Mouse (Mus musculus) kidney, embryonic 14.5 days (tissue): ENCODE measurements around the gene Otub1. TPM values are rescaled to one million over a fixed set of nuclear protein-coding genes. Genes with fewer than 3 reads are reported as not detected.
A peak's percentile ranks its signal among the peaks of the same experiment; 100 is the strongest.

ENCODE experiments used
- ATAC-seq: fragments of 200-750 bp; cut with Nextera tagmentation; 2 replicates; pipeline ENCODE4 v1.8.0; 2017; ENCODE audit warnings: moderate number of reproducible peaks, mild to moderate bottlenecking, moderate TSS enrichment, moderate library complexity; ENCODE audit not compliant: low FRiP score, low TSS enrichment
- H3K27ac ChIP-seq: fragments of 300-500 bp; sonication (generic); 2 replicates; pipeline ENCODE4 v1.5.1; 2014; ENCODE audit warnings: low read depth, mild to moderate bottlenecking, low read length, moderate library complexity, mixed read lengths
- H3K27me3 ChIP-seq: fragments of 300-500 bp; sonication (generic); 2 replicates; pipeline ENCODE4 v1.6.1; 2014; ENCODE audit warnings: mild to moderate bottlenecking, low read length; ENCODE audit not compliant: control insufficient read depth, insufficient read depth
- H3K36me3 ChIP-seq: fragments of 300-500 bp; sonication (generic); 2 replicates; pipeline ENCODE4 v1.6.1; 2014; ENCODE audit warnings: low read length, mixed read lengths; ENCODE audit not compliant: control insufficient read depth, insufficient read depth
- H3K4me1 ChIP-seq: fragments of 300-500 bp; sonication (generic); 2 replicates; pipeline ENCODE4 v1.6.1; 2014; ENCODE audit warnings: low read length, mixed read lengths; ENCODE audit not compliant: control insufficient read depth, insufficient read depth
- H3K4me2 ChIP-seq: fragments of 300-500 bp; sonication (generic); replicated peaks from 2 replicates; pipeline ENCODE4 v1.6.1; 2014; ENCODE audit warnings: low read depth, mild to moderate bottlenecking, low read length
- H3K4me3 ChIP-seq: fragments of 300-500 bp; sonication (generic); 2 replicates; pipeline ENCODE4 v1.5.1; 2014; ENCODE audit warnings: mild to moderate bottlenecking, low read length
- H3K9ac ChIP-seq: fragments of 300-500 bp; sonication (generic); 2 replicates; pipeline ENCODE4 v1.6.1; 2014; ENCODE audit warnings: low read depth, mild to moderate bottlenecking, low read length, moderate library complexity
- H3K9me3 ChIP-seq: fragments of 300-500 bp; sonication (generic); 2 replicates; pipeline ENCODE4 v1.6.1; 2016; ENCODE audit warnings: low read length; ENCODE audit not compliant: control insufficient read depth
- WGBS: fragments of 180-500 bp; shearing (Covaris S2); extraction: QIAGEN DNeasy Blood & Tissue Kit; methylation state at CpG from one replicate; pipeline ENCODE4 v1.1.7; 2014; 5-methylcytosine and 5-hydroxymethylcytosine counted together
- polyA plus RNA-seq: library from polyadenylated mRNA; unstranded; fragments of >200 nt; fragmentation: Nextera tagmentation; extraction: Ambion mirVana; gene quantifications from 2 replicates; pipeline ENCODE4 v1.2.1, GENCODE M21; 2014

The Otub1 gene
- polyA plus RNA-seq, 1 experiment from 2014 or later, result 237 TPM

DNA sequence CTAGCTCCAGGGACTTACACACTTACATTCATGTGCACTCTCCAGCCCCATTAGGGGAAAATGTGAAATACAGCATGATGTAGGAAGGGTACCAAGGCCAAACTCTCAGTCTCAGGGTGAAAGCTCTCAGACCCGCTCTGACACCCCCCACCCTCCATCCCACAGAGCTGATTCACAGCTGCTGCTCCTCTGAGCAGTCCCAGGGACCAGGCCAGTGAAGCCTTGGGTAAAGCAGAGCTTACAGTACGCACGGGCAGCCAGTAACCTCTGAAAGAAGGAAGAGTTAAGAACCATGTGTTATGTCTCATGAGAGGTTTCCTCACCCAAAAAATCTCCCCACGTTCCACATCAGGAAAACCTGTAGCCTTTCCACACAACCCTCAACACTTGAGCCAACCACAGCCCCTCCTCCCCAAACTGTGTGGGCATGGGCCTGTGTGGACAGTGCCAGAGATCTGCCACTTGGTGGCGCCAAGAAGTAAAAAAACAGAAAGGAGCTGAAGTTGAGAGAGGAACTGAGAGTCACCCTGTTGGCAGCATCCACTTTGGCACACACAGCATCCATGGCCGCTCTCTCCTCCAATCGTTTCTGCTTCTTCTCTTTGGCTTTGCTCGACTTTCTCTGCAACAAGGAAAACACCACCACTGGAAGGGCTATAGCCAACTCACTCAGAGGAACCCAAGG, 28.6 kb upstream of the Otub1 start:
- no peaks in the 10 kb centered on the region for H3K9me3 ChIP-seq
- H3K27ac ChIP-seq, result no peak overlapping the region
- no peak overlapping the region for H3K4me3 ChIP-seq
- no peak overlapping the region for H3K4me2 ChIP-seq
- H3K9ac ChIP-seq, result no peak overlapping the region
- WGBS, result 64% methylated on average over 8 of the region's 8 CpGs
- no peaks in the 10 kb centered on the region for H3K27me3 ChIP-seq
- H3K36me3 ChIP-seq, result peaks cover 62% of the 10 kb centered on the region
- peak; percentile 88 for ATAC-seq
- peaks cover 1% of the 10 kb centered on the region; the same call in 1 of the 2 replicates for H3K4me1 ChIP-seq

DNA sequence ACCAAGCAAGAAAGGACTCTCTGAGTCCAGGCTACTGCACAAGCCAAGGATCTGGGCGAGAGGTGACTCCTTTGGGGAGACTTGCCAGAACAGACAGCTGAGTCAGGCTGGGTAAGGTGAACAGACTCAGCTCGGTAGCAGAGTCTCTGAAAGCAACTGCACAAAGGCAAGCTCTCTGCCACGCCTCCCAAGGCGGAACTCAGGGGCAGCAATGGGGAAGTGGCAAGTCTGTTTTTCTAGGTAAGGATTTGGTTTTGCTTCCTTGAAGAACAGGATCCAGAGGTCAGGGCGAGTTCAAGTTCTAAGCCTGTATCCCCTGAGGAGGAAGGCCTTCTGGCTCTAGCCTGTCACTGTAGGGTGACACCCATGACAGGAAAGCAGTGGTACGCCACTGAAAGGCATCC, 20.4 kb upstream of the Otub1 start:
- no peaks in the 10 kb centered on the region for H3K9me3 ChIP-seq
- no peak overlapping the region for H3K4me3 ChIP-seq
- H3K4me1 ChIP-seq, result no peaks in the 10 kb centered on the region
- no peaks in the 10 kb centered on the region for H3K27me3 ChIP-seq
- WGBS, result 80% methylated on average over 6 of the region's 6 CpGs
- no peak overlapping the region for H3K9ac ChIP-seq
- no peak overlapping the region for H3K27ac ChIP-seq
- H3K36me3 ChIP-seq, result peaks cover 53% of the 10 kb centered on the region
- no peak overlapping the region for H3K4me2 ChIP-seq
- ATAC-seq, result no peak

DNA sequence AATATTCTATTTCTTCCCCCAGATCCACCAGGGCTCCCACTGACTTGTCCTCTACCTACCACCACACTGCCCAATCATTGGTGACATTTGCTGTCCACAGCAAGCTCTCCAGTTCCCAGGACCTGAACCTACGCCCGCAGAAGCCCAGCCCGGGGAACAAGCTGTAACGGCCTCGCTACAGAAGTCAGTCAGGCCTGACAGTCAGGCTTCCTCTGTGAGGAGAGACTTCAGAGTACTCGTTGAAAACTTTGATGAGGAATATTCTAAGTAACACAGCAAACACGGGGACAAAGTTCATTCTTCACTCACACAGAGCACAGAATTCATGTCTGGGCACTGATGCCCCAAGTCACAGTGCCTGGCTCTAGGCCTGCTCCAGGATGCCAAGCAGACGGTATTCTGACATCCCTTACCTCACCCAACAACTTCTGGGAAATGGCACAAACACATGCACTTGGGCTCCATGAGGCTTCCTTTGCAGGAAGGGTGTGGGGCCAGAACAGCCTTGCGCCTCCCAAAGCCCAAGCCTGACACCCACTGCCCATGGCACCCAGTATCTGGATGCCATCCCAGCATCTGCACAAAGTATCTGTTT, 19.1 kb upstream of the Otub1 start:
- Histone ChIP-seq H3K9me3 (no peaks in the 10 kb centered on the region), H3K9ac (no peak overlapping the region), H3K27me3 (no peaks in the 10 kb centered on the region), H3K36me3 (peaks cover 41% of the 10 kb centered on the region), H3K27ac (no peak overlapping the region), H3K4me2 (no peak overlapping the region), H3K4me1 (no peaks in the 10 kb centered on the region), H3K4me3 (no peak overlapping the region)
- 74% methylated on average over 9 of the region's 9 CpGs for WGBS
- ATAC-seq, result no peak

GRCm38 (mm10) chr19:7224253-7224652, 18.1 kb upstream of the Otub1 start:
- Histone ChIP-seq H3K27ac (no peak overlapping the region), H3K4me1 (no peaks in the 10 kb centered on the region), H3K27me3 (no peaks in the 10 kb centered on the region), H3K9ac (no peak overlapping the region), H3K4me2 (no peak overlapping the region), H3K4me3 (no peak overlapping the region), H3K36me3 (peaks cover 32% of the 10 kb centered on the region), H3K9me3 (no peaks in the 10 kb centered on the region)
- ATAC-seq, result no peak
- WGBS, result 87% methylated on average over 3 of the region's 3 CpGs

GRCm38 (mm10) chr19:7223488-7223887, 17.4 kb upstream of the Otub1 start:
- Histone ChIP-seq H3K9ac (no peak overlapping the region), H3K27me3 (no peaks in the 10 kb centered on the region), H3K4me1 (no peaks in the 10 kb centered on the region), H3K9me3 (no peaks in the 10 kb centered on the region), H3K4me3 (no peak overlapping the region), H3K36me3 (peaks cover 27% of the 10 kb centered on the region), H3K4me2 (no peak overlapping the region), H3K27ac (no peak overlapping the region)
- ATAC-seq, result no peak

GRCm38 (mm10) chr19:7222196-7222595, 16.1 kb upstream of the Otub1 start:
- WGBS, result 85% methylated on average over 6 of the region's 6 CpGs
- Histone ChIP-seq H3K36me3 (peaks cover 15% of the 10 kb centered on the region), H3K27ac (no peak overlapping the region), H3K27me3 (no peaks in the 10 kb centered on the region), H3K4me2 (no peak overlapping the region), H3K9ac (no peak overlapping the region), H3K4me1 (peaks cover 4% of the 10 kb centered on the region; the same call in 1 of the 2 replicates), H3K4me3 (no peak overlapping the region), H3K9me3 (no peaks in the 10 kb centered on the region)
- no peak for ATAC-seq

DNA sequence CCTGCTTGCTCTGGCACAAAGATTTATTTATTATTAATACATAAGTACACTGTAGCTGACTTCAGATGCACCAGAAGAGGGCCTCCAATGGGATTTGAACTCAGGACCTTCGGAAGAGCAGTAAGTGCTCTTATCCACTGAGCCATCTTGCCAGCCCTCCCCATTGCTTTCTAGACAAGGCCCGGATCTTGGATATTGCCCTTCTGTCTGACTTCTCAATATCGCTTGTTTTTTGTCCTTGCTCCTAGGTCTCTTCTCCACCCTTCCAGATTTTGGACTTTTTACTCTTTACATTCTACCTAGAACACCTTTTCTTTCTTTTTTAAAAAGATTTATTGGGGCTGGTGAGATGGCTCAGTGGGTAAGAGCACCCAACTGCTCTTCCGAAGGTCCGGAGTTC, 12.6 kb upstream of the Otub1 start:
- Histone ChIP-seq H3K4me3 (no peak overlapping the region), H3K9ac (no peak overlapping the region), H3K36me3 (peaks cover 17% of the 10 kb centered on the region), H3K4me1 (peaks cover 23% of the 10 kb centered on the region), H3K4me2 (no peak overlapping the region), H3K27me3 (no peaks in the 10 kb centered on the region), H3K9me3 (no peaks in the 10 kb centered on the region), H3K27ac (no peak overlapping the region)
- WGBS, result 97% methylated on average over 5 of the region's 5 CpGs
- no peak for ATAC-seq

- Histone ChIP-seq H3K27me3 (no peaks in the 10 kb centered on the region), H3K4me1 (peaks cover 23% of the 10 kb centered on the region), H3K27ac (no peak overlapping the region), H3K4me3 (peak overlapping the region; percentile 89), H3K9ac (peak overlapping the region; percentile 40), H3K9me3 (no peaks in the 10 kb centered on the region), H3K36me3 (peaks cover 24% of the 10 kb centered on the region), H3K4me2 (peak overlapping the region; percentile 59)
- 12% methylated on average over 6 of the region's 6 CpGs for WGBS
- no peak; the same call in 1 of the 2 replicates for ATAC-seq
These were observed 11.8 kb upstream of the Otub1 start for GRCm38 (mm10) chr19:7217926-7218267.

DNA sequence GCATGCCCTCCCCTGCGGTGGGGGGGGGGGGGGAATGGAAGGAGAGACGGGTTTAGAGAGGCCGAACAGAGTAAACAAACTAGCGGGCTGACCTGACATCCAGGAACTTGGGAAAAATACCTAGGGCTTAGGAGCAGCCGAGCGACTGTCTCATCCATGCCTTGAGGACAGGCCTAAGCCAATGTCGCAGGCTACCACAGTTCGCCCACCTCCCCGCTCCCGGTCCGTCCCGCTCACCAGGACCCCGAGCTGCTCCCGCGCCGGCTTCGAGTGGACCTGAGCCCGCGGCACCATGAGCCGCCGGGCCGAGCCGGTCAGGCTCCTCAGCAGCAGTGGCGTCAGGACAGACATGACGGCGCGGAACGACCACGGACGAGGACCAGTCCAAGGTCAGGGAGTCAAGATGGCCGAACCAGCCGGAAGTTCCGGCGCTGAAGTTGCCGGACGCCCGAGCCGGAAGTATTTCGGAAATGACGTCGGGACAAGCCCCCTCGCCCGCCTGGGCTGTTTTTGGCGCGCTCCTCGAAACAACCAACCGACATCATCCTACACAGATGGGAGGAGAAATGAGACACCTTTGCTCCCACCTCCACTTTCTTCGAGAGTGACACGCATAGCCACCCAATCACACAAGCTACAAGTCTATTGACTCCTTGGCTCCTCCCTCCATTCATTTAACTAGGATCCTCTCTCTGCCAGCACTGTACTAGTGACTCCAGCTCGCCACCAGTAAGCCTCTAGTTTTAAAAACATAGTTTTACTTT, 11.2 kb upstream of the Otub1 start, which contains the start of gene Cox8a:
Gene Cox8a, minus strand, starts transcription at position 455 of the 764 bp plus-strand sequence.
- Histone ChIP-seq H3K27ac (peak within 1 kb of the TSS; percentile 84), H3K4me2 (peak within 1 kb of the TSS; percentile 77), H3K27me3 (no peaks in the 10 kb centered on the region), H3K4me3 (peak within 1 kb of the TSS; percentile 89), H3K36me3 (peaks cover 26% of the 10 kb centered on the region), H3K9me3 (no peaks in the 10 kb centered on the region), H3K9ac (peak within 1 kb of the TSS; percentile 89), H3K4me1 (peaks cover 23% of the 10 kb centered on the region)
- ATAC-seq, result peak; percentile 97
- under 1% methylated on average over 50 of the region's 50 CpGs for WGBS
